Mouse (Mus musculus) hindbrain, embryonic 14.5 days (tissue): ENCODE data around the gene Vip. TPM values are rescaled to one million over a fixed set of nuclear protein-coding genes. Genes with fewer than 3 reads are reported as not detected.

Experiments used
- polyA plus RNA-seq: library from polyadenylated mRNA; unstranded; fragments of >200 nt; fragmentation: Nextera tagmentation; extraction: Ambion mirVana; gene quantifications from 2 replicates; pipeline ENCODE4 v1.2.1, GENCODE M21; 2014

Vip gene
- polyA plus RNA-seq, 1 experiment from 2014 or later = 2.9 TPM

Other genes starting within 250 kb of the Vip start
- gene Syne1, start 87.7 kb upstream of the Vip start, polyA plus RNA-seq = 20.8 and 21.7 TPM in 2 replicates
- 1.3 and 1.6 TPM in 2 replicates for gene Myct1, start 45.4 kb upstream of the Vip start, polyA plus RNA-seq
- 9.8 and 13.7 TPM in 2 replicates for gene Fbxo5, start 166.4 kb downstream of the Vip start, polyA plus RNA-seq
- gene Mtrf1l, start 184.7 kb downstream of the Vip start, polyA plus RNA-seq = 11.6 and 12.2 TPM in 2 replicates